ENCODE assay signal across 26 mouse cellular contexts in genomic region chrX:57951301-57951700, GRCm38 (mm10).
"Had no signal": no experiment of that assay in that cellular context is flagged by ENCODE, and none has a peak within 500 bp of the region (broad histone marks: within the 10 kb centered on the region; RNA-seq: fewer than 3 reads in every experiment).

No protein-coding gene starts in this region.

- H3K4me1 ChIP-seq: limb, embryonic 10.5 days; limb, embryonic 12.5 days; limb, embryonic 13.5 days; limb, embryonic 15.5 days; liver, embryonic 12.5 days; liver, embryonic 13.5 days; liver, embryonic 15.5 days; lung, embryonic 15.5 days; megakaryocyte, embryonic 14.5 days; midbrain, embryonic 10.5 days; midbrain, embryonic 12.5 days; midbrain, embryonic 13.5 days; midbrain, embryonic 15.5 days had no signal

- H3K9ac ChIP-seq: limb, embryonic 12.5 days; limb, embryonic 13.5 days; limb, embryonic 15.5 days; liver, embryonic 12.5 days; liver, embryonic 13.5 days; liver, embryonic 14.5 days; liver, embryonic 15.5 days; liver, postnatal 0 days; lung, embryonic 14.5 days; lung, embryonic 15.5 days; midbrain, embryonic 12.5 days; midbrain, embryonic 13.5 days; midbrain, embryonic 15.5 days had no signal

- H3K9me3 ChIP-seq: limb, embryonic 10.5 days; limb, embryonic 12.5 days; limb, embryonic 13.5 days; limb, embryonic 15.5 days; liver, embryonic 12.5 days; liver, embryonic 13.5 days; liver, embryonic 15.5 days; lung, embryonic 15.5 days; midbrain, embryonic 10.5 days; midbrain, embryonic 12.5 days; midbrain, embryonic 13.5 days; midbrain, embryonic 15.5 days had no signal

- H3K36me3 ChIP-seq: limb, embryonic 10.5 days; limb, embryonic 12.5 days; limb, embryonic 13.5 days; limb, embryonic 15.5 days; liver, embryonic 12.5 days; liver, embryonic 13.5 days; liver, embryonic 15.5 days; lung, embryonic 15.5 days; midbrain, embryonic 10.5 days; midbrain, embryonic 12.5 days; midbrain, embryonic 13.5 days; midbrain, embryonic 15.5 days had no signal

- DNase-seq: liver; liver, embryonic 13.5 days; liver, postnatal 0 days; lung, adult 18-20 months; lung, adult 2 months; lung, embryonic 14.5 days; lung, postnatal 10 days; lung, postnatal 14 days; lung, postnatal 36 days; lung, postnatal 4 days; midbrain, embryonic 14.5 days had no signal

- H3K27ac ChIP-seq: limb, embryonic 10.5 days; limb, embryonic 12.5 days; limb, embryonic 13.5 days; limb, embryonic 15.5 days; liver, embryonic 12.5 days; liver, embryonic 13.5 days; liver, embryonic 14.5 days; liver, embryonic 15.5 days; lung, embryonic 15.5 days; macrophage; midbrain, embryonic 10.5 days; midbrain, embryonic 12.5 days; midbrain, embryonic 13.5 days; midbrain, embryonic 15.5 days had no signal

- H3K4me3 ChIP-seq: limb, embryonic 10.5 days; limb, embryonic 12.5 days; limb, embryonic 13.5 days; limb, embryonic 15.5 days; liver, embryonic 12.5 days; liver, embryonic 13.5 days; liver, embryonic 15.5 days; lung, embryonic 15.5 days; megakaryocyte, embryonic 14.5 days; midbrain, embryonic 10.5 days; midbrain, embryonic 12.5 days; midbrain, embryonic 13.5 days; midbrain, embryonic 15.5 days; myocyte had no signal
